Mouse (Mus musculus) CD4-positive, CD25-positive, alpha-beta regulatory T cell, adult 2 months (primary cell): ENCODE data around the gene Dusp11.
"Not testable (repeated sequence)": the region's sequence is repeated elsewhere in the genome, so short reads cannot be mapped to it uniquely, and the experiment has no call there.

Experiments
- DNase-seq: peaks from one replicate; pipeline ENCODE4 v3.0.0-alpha.2; 2012; ENCODE audit warnings: low read depth, low spot score

The Dusp11 gene

GRCm38 (mm10) chr6:85961101-85962091 is at the start of gene Dusp11:
TSS of gene Dusp11 (minus strand) at chr6:85961667.
- peak; percentile 96 for DNase-seq

GRCm38 (mm10) chr6:86009980-86010379 is 48.5 kb upstream of the Dusp11 start:
- DNase-seq: peak; percentile 68

- DNase-seq: peak; percentile 93
These were observed 43.0 kb upstream of the Dusp11 start for GRCm38 (mm10) chr6:86004271-86005148.

- DNase-seq: peak; percentile 67
These were observed 42.0 kb upstream of the Dusp11 start for GRCm38 (mm10) chr6:86003405-86003925.

- DNase-seq: not testable (repeated sequence)
These were observed 29.3 kb upstream of the Dusp11 start for GRCm38 (mm10) chr6:85990774-85991173.

GRCm38 (mm10) chr6:85989570-85989969 is 28.1 kb upstream of the Dusp11 start:
- DNase-seq: not testable (repeated sequence)

GRCm38 (mm10) chr6:85984351-85984750 is 22.9 kb upstream of the Dusp11 start:
- DNase-seq: no peak

- not testable (repeated sequence) for DNase-seq
These were observed 17.3 kb upstream of the Dusp11 start for GRCm38 (mm10) chr6:85978736-85979135.

- no peak for DNase-seq
These were observed 14.8 kb upstream of the Dusp11 start for GRCm38 (mm10) chr6:85976242-85976641.

- no peak for DNase-seq
These were observed 14.3 kb upstream of the Dusp11 start for GRCm38 (mm10) chr6:85975761-85976160.

- no peak for DNase-seq
These were observed 13.6 kb upstream of the Dusp11 start for GRCm38 (mm10) chr6:85974941-85975617.

GRCm38 (mm10) chr6:85973336-85973735 is 11.9 kb upstream of the Dusp11 start:
- no peak for DNase-seq

- DNase-seq: no peak
These were observed 11.2 kb upstream of the Dusp11 start for GRCm38 (mm10) chr6:85972699-85973098.

- DNase-seq: no peak
These were observed 8.4 kb upstream of the Dusp11 start for GRCm38 (mm10) chr6:85969889-85970288.

GRCm38 (mm10) chr6:85966686-85967085 is 5.2 kb upstream of the Dusp11 start:
- peak; percentile 67 for DNase-seq

GRCm38 (mm10) chr6:85966081-85966480 is 4.6 kb upstream of the Dusp11 start:
- DNase-seq: peak; percentile 85

GRCm38 (mm10) chr6:85957581-85957980 is 3.9 kb downstream of the Dusp11 start:
- no peak for DNase-seq

- no peak for DNase-seq
These were observed 12.9 kb downstream of the Dusp11 start for GRCm38 (mm10) chr6:85948549-85948948.

GRCm38 (mm10) chr6:85942469-85942868 is 19.0 kb downstream of the Dusp11 start:
- no peak for DNase-seq

- DNase-seq: peak; percentile 17
These were observed 22.8 kb downstream of the Dusp11 start for GRCm38 (mm10) chr6:85938701-85939100.
